Mouse (Mus musculus) T-helper 1 cell (primary cell): Measurements from ENCODE around the gene Tbk1.

ENCODE experiments used
- in situ Hi-C: fragments of 300-600 bp; cut with MboI, MseI; formaldehyde crosslinking; loops from one replicate; pipeline ENCODE4 v1.15.1; 2025; ENCODE audit warnings: high pct_unique_total_duplicates

The Tbk1 gene

DNA sequence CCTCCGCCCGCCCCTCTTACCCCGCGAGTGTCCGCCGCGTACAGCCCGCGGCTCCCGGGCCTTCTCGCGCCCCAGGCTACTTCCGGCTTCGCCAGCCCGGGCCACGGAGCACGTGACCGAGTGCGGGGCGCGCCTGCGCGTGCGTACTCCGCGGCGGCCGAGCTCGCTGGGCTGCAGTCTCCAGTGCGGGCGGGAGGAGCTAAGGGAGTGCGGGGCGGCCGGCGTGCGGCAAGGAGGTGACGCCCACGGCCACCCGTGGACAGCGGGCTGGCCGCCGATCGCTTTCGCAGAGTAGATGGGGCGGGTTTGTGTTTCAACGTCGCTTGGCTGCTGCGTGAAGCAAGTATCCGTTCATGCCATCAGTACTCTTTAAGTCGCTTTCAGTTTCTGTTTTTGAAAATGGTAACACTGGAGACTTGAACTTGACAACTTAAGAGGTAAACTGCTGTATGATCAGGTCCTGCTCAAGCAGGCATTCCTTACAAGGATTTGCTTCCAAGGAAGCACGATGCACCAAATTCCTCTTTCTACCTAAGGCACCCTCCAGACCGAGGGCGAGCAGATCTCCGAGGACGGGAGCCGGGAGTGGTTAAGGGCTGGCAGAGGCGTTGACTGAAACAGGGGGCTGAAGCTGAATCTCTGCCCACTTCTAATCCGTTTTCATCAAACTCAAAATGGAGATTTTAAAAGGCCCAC is at the start of gene Tbk1:
Gene Tbk1 (minus strand): TSS at position 113 of the 696 bp plus-strand sequence.
- in situ Hi-C loops: no loop called here

DNA sequence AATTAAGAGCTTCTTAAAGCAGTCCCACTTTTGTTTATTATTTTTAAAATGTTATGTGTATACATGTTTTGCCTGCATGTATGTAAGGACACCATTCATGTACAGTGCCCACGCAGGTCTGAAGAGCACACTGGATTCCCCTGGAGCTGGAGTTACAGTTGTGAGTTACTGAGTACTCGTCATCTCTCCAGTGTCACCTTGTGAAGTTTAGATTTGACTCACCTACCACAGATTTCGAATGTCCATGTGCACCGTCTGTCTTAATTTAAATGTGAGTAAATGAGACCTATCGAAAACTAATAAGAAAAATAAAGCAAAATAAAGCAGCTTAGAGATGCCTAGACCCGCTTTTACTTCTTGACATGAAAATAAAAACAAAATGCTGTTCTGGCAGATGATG is 49.7 kb upstream of the Tbk1 start:
- in situ Hi-C loops: no loop called here

DNA sequence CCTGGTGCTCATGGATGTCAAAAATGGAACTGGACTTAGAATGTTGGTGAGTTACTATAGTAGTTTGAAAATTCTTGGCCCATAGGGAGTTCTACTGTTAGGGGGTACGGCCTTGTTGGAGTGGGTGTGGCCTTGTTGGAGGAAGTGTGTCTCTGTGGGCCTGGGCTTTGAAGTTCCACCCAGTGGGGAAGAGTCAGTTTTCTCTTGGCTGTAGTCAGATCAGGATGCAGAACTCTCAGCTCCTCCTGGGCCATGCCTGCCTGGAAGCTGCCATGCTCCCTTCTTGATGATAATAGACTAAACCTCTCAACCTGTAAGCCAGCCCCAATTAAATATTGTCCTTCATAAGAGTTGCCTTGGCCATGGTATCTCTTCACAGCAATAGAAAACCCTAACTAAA is 47.6 kb upstream of the Tbk1 start:
- in situ Hi-C loops: loop anchor here (5.0 kb wide), 1 partner anchor 418 kb away; no protein-coding TSS in a partner anchor

DNA sequence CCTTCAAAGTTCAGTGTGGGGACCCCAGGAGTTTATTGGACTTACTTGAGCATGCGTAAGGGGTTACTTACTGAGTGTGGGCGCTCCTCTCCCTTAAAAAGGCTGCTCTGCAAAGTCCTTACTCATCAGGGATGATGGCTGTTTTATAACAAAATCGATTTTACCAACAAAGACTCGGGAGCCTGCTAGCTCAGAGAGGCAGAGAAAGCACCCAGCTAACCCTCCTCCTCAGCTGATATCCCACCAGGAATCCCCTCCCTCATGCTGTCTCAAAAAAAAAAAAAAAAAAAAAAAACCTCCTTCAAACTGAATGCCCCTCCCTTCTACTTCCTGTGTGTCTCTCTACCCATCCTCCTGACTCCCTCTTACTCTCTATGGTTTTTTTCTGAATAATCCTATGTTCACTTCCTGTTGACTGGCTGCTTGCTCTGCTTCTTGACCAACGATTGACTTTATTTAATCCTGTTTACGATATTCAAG is 42.0 kb upstream of the Tbk1 start:
- in situ Hi-C loops: no loop called here

DNA sequence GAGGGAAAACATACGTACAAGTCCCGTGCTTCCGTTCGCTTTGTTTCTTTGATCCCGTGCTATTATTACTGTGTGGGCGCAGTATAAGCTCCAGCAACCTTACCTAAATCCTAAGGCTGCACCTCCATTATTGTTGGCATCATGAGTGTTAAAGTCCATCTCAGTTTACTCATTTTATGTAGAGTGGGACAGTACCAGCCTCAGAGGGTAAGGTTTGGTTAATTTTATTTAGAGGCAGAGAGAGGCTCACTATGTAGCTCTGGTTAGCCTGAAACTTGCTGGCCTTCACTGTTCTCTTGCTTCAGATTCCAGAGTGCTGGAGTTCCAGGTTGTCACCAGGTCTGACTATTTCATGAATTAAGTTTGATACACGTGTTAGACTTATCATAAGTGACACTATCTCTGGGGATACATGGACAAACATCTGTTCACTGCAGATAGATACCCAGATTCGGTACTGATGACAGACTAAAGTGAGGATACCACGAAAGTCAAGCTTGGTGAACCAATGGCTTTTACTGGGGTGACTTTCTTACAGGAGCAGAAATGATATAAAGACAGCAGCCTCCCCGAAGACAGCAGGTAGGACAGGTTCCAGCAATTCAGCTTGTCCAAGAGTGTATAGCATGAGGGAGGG is 40.7 kb upstream of the Tbk1 start:
- in situ Hi-C loops: no loop called here

DNA sequence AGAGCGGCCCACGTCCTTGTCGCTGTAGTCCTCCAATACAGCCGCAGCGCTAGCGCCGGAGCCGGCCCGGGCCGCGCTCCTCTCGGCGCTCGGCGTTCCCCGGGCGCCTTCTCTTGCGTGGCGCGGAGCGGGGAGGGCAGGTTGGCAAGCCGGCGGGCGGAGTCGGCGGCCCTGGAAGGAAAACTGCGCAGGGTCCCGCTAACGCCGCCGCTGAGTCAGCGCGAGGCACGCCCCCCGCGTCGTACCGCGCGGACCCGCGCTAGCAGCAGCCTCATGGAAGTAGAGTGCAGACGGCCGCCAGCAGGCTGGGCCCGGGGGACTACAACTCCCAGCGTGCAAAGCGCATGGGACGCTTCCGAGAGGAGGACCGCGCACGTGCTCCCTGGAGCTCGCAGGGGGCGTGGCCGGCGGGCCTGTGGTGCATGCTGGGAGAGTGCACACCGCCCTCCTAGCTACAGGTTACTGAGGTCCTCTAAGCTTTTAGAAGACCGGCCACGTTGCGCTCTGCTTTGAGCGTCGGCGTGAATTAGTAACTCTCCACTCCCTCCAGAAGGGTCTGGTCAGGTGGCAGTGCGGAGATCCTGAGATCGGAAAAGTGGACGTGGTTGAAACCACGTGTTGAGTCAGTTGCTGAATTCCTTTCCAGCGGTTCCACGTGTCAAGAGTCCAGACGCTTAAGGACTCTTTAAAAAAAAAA is 39.7 kb upstream of the Tbk1 start, which contains the start of gene Xpot:
Gene Xpot (minus strand): TSS at position 147 of the 697 bp plus-strand sequence.
- in situ Hi-C loops: no loop called here

DNA sequence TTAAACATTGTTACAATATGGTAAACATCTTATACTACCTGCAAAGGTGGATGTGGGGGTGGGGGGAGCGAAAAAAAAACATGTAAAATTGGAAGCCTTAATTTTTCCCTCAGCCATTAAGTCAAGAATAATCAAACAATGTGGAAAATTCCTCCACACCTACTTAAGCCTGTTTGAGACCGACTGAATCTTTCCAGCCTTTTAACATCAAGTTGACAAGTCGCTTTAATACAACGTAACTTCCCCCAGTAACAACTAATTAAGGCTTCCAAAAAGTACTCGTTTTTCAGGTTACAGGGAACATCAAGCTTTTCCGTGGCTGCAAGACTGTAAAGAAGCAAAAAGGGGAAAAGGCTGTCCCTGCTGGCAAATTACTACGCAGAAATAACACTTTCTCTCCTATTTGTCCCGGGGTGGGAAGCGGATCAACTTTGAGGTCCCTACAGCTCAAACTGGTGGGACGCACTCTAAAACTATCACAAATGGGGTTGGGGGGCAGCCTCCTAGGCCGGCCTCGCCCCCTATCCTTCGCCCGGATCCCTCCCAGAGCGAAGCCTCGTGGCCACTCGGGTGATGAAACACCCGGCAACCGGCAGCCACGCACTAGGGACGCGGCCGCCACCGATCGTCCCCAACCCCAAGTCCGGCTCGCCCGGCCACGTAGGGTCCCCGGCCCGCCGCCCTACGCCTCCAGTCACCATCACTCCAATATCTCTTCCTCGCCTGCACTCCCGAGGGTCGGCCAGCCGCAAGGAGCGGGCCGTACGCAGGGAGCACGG is 39.0 kb upstream of the Tbk1 start:
- in situ Hi-C loops: no loop called here

DNA sequence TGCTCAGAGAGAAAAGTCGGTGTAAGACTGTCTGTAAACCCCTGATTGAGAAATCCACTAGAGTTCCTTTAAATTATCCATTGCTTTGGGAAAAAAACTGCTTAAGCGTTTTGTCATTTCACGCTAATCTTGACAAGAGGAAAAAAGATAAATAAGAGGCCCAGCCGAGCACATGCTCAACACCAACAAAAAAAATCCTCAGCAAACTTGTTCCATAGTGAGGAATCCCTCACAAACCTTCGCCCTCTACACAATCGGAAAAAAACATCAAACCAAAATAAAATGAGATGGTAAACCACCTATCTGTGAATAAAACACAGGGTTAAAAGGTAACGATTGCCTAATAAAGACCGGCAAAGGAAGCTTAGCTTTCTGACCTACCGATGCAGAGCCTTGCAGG is 38.4 kb upstream of the Tbk1 start:
- in situ Hi-C loops: no loop called here

DNA sequence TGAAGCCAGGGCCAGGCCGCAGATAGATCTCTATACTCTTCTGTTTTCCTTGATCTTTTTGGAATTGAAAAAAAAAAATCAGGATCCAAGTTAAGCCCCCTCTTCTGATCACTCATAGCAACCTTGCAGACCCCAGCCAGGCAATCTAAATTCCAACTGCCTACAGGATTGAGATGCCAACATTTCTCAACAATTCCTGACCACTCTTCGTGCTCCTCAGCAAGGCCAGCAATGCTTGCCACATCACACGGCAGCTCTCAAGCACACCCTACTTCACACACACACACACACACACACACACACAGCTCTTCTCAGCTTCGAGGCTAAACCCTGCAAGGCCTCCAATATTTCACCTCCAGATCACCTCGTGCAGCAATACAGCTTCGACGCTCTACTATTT is 37.1 kb upstream of the Tbk1 start:
- in situ Hi-C loops: loop anchor here (25.0 kb wide), 1 partner anchor 1539 kb away; no protein-coding TSS in a partner anchor

DNA sequence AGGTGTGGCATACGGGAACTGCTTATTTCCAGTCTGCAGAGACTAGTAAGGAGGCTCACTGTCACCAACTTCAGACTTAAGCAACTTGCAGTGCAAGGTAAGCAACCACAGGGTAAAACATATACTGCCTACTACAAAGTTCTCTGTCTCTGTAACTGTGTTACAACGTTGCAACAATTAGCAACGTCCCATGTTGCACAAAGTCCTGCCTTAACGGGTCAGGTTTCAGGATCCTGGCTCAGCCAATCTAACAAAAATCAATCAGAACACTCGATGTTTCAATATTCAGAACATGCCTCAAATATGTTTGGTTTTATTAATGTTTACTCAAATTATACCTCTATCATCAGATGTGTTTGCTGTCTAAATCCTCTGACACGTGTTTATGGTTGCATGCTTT is 35.8 kb upstream of the Tbk1 start:
- in situ Hi-C loops: loop anchor here (25.0 kb wide), 1 partner anchor 1540 kb away; no protein-coding TSS in a partner anchor

DNA sequence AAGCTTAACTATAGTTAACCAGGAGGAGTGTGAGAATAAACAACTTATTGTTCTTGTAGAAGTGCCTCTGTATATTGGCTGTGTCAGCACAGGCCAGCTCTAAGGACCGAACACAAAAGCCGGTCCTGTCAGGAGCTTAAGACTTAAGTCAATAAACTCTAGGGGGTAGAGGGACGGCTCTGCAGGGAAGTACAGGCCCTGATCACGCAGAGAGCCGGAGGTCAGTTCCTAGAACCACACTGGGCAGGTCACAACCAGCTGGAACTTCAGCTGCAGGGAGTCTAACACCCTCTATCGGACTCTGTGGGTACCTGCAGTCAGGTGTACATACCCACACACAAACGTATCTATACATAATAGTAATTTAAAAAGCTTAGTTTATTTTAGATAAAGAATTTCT is 29.3 kb upstream of the Tbk1 start:
- in situ Hi-C loops: loop anchor here (25.0 kb wide), 1 partner anchor 1546 kb away; no protein-coding TSS in a partner anchor

DNA sequence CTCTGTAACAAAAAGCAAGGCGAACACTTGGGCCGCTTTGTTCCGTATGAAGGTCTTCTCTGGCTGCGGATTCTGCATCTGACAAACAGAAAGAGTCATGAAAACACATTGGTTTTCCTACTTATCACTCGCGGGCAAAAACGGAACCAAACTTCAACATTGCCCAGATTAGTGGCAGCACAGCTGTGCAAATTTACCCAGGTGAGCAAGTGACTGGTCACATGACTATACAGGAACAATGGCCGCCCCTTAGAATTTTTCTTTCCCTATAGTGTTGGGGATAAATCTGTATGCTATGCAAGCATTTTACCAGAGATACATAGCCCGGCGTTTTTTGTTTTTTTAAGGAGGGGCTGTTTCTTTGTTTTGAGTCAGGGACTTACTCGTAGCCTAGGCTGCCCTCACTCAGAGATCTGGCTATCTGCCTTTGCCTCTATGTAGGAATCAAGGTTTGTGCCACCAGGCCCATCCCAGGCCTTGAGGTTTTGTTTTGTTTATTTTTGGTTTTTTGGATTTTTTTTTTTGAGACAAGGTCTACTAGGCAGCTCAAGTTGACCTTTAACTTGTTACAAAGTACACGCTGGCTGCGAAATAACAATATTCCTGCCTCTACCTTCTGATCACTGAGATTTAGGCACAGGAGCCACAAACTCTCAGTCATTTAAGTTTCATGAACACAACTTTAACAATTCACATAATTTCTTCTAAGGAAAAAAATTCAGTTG is 28.7 kb upstream of the Tbk1 start:
- in situ Hi-C loops: loop anchor here (25.0 kb wide), 1 partner anchor 1547 kb away; no protein-coding TSS in a partner anchor

DNA sequence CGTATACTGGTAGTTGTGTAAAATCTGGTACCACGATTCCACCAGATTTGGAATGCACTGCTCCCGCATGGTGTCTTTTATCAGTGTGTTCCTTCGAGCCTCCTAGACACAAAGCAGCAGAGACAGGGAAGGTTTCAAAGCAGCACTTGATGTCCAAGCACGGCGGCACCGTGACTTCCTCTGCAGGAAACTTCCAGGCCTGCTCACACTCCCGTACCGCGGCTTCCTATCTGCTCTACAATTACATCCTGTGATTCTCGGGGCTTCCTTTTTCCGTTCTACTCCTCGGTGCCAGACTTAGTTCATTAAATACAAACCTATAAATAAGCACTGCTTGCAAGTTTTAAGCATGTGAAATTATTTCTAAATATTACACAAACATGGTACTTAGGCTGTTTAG is 27.0 kb upstream of the Tbk1 start:
- in situ Hi-C loops: loop anchor here (25.0 kb wide), 1 partner anchor 1549 kb away; no protein-coding TSS in a partner anchor

DNA sequence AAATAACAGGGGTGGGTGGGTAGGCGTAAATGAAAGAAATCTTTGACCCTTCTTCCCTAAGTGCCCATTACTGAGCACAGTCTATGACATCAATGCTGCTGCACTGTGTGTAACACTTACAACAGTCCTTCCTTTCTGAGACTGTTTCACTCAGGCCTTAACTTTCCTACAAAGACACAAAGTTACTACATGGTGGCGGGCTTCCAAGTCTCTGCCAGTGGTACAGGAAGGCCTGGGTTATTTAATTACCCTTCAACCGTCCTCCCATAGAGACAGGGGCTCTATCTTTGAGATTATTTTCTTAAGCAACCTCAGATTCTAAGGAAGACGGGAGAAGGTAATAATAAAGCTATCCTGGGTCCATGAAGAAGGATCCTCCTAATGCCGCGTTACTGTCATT is 25.9 kb upstream of the Tbk1 start:
- in situ Hi-C loops: loop anchor here (25.0 kb wide), 1 partner anchor 1550 kb away; no protein-coding TSS in a partner anchor

DNA sequence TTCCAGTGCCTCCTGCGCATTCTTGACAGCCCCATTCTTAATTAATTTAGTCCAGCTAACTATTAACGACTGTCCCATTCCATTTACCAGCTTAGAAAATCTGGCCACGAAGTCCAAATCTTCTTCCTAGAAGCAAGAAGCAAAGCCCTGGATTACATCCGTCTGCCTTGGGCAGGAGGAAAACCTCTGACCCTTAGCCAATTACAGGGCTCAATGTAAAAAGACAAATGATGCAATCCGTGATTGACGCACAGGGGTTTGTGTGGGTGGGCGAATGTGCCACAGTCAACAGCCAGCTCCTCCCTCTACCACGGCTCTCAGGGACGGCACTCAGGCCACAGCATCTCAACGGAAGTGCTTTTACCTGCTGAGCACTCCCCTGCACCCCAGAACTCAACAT is 25.0 kb upstream of the Tbk1 start:
- in situ Hi-C loops: loop anchor here (25.0 kb wide), 1 partner anchor 1551 kb away; no protein-coding TSS in a partner anchor

DNA sequence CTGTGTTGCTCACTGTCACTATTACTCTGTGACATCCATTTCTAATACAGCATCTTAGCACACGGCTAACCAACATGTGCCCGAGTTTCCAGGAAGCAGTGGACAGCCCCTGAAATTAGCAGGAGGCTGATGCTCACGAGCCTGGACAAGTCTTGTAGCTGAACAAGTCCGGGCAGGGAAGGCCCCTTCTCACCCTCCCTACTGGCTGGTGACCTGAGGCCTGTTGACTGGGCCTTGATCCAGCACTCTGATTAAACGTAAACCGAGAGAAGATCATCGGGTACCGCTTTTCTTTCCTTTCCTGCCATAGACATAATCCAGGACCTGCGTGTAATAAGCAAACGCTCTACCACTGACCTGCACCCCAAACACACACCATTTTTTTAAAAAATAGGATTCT is 21.6 kb upstream of the Tbk1 start:
- in situ Hi-C loops: loop anchor here (25.0 kb wide), 1 partner anchor 1554 kb away; no protein-coding TSS in a partner anchor

DNA sequence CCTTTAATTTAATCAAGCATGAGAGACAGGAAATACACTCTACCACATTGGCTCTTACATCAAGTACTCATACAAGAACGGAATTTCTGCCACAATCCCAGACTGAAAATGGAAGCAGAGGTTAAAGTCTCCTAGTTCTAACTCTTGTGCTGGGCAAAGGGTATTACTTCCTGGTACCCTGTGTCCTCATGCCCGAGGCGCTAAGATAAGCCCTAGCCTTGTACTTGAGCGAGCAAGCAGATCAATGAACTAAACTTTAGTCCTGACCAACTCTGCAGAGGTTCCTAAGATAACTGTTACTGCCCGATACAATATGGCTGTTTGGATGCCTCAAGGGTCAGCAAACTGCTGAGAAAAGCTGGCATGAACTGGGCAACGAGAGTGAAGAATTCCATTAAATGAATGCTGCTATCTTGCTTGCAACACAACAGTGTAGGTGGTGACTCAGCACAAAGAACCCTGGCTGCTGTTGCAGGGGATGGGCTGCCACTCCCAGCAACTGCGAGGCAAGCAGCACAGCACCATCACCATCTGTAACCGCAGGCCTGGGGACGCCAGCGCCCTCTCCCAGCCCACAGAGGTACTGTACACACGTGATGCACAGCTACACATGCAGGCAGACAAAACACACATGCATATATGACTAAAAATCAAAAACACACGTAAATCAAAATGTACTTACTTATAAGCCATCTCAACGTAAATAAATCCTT is 18.2 kb upstream of the Tbk1 start:
- in situ Hi-C loops: loop anchor here (25.0 kb wide), 1 partner anchor 1558 kb away; no protein-coding TSS in a partner anchor

DNA sequence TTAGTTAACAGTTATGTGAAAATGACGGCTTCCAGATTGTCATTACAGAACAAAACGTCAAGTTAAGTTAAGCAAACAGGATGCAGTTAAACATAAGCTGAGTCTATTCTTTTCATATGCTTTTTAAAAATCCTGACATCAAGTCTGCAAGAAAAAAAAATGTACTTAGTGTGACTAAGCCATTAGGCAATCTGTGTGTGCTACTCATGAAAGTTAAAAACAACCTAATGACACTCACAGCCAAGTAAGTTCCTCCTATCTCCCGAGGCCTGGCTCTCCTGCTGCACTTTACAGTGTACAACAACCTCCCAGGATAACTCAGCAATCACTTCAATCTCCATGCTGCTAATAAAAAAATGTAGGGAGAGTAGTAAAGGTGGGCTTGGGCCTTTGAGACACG is 17.0 kb upstream of the Tbk1 start:
- in situ Hi-C loops: loop anchor here (25.0 kb wide), 1 partner anchor 1559 kb away; no protein-coding TSS in a partner anchor

DNA sequence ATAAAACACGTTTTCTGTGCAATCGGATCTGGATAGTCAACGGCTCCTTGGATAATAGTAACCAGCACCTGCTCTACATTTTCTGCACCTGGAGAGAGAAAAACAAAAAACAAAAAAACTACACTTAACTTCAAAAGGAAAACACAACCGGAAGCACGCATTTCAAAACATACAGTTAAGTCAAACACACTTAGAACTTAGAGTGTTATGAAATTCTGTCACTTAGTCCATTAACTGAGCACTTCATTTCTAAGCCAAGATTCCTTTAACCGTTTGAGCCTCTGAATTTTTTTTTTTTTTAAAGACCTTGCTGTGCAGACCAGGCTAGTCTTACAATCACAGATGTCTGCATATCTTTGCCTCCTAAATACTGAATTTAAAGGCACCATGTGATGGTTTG is 14.7 kb upstream of the Tbk1 start:
- in situ Hi-C loops: loop anchor here (25.0 kb wide), 1 partner anchor 1561 kb away; no protein-coding TSS in a partner anchor

DNA sequence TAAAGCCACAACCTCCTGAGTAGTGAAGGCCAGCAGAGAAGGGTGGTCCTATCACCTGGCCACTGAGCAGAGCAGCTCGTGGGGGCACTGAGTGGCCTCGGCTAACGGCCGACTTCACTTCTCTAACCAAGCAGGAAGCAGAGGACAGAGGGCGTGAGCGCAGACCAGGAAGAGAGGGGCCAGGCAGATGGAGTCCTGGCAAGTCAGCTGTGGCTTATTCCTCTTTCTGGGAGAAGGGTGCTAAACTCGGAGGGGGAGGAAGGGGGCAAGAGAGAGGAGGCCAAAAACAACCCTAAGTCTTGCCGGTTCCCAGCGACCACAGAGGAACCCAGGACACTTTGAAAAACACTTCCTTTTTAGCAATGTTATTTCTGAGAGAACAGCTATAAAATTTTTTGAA is 10.0 kb upstream of the Tbk1 start:
- in situ Hi-C loops: no loop called here
